Mouse (Mus musculus) MN1 (cell line): Measurements from ENCODE around the gene Calhm1.
"Not testable (repeated sequence)": the region's sequence is repeated elsewhere in the genome, so short reads cannot be mapped to it uniquely, and the experiment has no call there.

Source experiments
- DNase-seq: peaks from one replicate; pipeline ENCODE4 v3.0.0-alpha.2; 2016; ENCODE audit warnings: low spot score

Calhm1 gene

GRCm38 (mm10) chr19:47152062-47152369 lies 8.0 kb upstream of the Calhm1 start:
- no peak for DNase-seq

GRCm38 (mm10) chr19:47151332-47152061 lies 7.4 kb upstream of the Calhm1 start:
- DNase-seq = peak; percentile 71

- no peak for DNase-seq
Observed at GRCm38 (mm10) chr19:47149854-47150253, 5.8 kb upstream of the Calhm1 start.

- DNase-seq = no peak
Observed at GRCm38 (mm10) chr19:47148267-47148847, 4.3 kb upstream of the Calhm1 start.

GRCm38 (mm10) chr19:47142438-47142837 lies 1.6 kb downstream of the Calhm1 start:
- no peak for DNase-seq

GRCm38 (mm10) chr19:47139611-47140010 lies 4.4 kb downstream of the Calhm1 start:
- not testable (repeated sequence) for DNase-seq

- peak; percentile 44 for DNase-seq
Observed at GRCm38 (mm10) chr19:47137771-47138421, 6.2 kb downstream of the Calhm1 start, which contains the start of gene Calhm2. Calhm2 (minus strand) TSS chr19:47138294.

- DNase-seq = peak; percentile 51
Observed at GRCm38 (mm10) chr19:47137051-47137581, 6.9 kb downstream of the Calhm1 start.

GRCm38 (mm10) chr19:47136170-47136569 lies 7.9 kb downstream of the Calhm1 start:
- no peak for DNase-seq

- DNase-seq = no peak
Observed at GRCm38 (mm10) chr19:47135568-47135967, 8.5 kb downstream of the Calhm1 start.

- no peak for DNase-seq
Observed at GRCm38 (mm10) chr19:47133161-47133560, 10.9 kb downstream of the Calhm1 start.

- DNase-seq = no peak
Observed at GRCm38 (mm10) chr19:47130551-47131125, 13.4 kb downstream of the Calhm1 start.

GRCm38 (mm10) chr19:47128835-47129234 lies 15.2 kb downstream of the Calhm1 start:
- no peak for DNase-seq

GRCm38 (mm10) chr19:47128164-47128563 lies 15.9 kb downstream of the Calhm1 start:
- DNase-seq = no peak

GRCm38 (mm10) chr19:47122802-47123201 lies 21.3 kb downstream of the Calhm1 start:
- DNase-seq = peak; percentile 20

GRCm38 (mm10) chr19:47121054-47121453 lies 23.0 kb downstream of the Calhm1 start:
- DNase-seq = peak; percentile 56

- DNase-seq = no peak
Observed at GRCm38 (mm10) chr19:47118634-47119033, 25.4 kb downstream of the Calhm1 start.

- no peak for DNase-seq
Observed at GRCm38 (mm10) chr19:47104641-47105271, 39.3 kb downstream of the Calhm1 start.

GRCm38 (mm10) chr19:47101080-47101479 lies 43.0 kb downstream of the Calhm1 start:
- no peak for DNase-seq
